In the genomic region with DNA sequence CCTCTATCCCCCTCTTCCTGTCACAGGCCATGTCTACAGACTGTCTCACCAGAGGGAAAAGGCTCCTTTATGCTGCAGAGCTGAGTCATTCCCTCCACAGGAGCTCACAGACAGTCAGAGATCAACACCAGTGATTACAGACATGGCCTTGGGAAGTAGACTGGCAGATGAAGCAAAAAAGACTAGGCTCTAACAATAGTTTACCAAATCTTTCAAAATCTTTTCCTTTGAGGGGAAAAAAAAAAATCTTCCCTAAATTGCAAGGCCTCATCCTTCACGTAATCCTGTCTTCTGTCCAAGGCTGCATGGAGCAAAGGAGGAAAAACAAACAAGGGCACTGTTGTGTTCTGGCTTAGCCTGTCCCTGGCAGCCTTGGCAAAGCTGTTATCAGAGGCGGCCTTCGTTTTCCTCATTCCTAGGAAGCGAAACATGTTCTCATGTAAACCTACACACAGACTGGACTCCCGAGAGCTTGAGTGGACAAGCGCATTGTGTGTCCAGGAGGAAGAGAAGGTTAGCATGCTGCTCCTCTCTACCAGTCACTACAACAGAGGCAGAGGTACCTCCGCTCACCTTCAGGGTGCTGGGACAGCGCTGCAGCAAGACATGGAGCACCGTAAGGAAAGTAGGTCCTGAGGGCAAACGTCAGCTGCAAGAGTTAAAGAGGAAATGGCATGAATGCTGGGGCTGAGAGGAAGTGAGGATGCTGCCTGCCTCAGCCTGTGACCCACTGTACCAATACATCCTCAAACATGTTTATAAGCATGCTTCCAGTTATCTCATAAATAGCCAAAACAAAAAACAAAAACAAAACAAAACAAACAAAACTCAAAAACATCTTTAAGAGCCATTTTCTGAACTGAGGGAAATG, we compare ENCODE assay signal across 9 mouse cellular contexts.
DNase-seq lines count a peak whose midpoint lies in the region; ATAC-seq and TF ChIP-seq lines count a peak whose summit lies in the region.
"Had no signal": no experiment of that assay in that cellular context is flagged by ENCODE, and none has a peak within 500 bp of the region (broad histone marks: within the 10 kb centered on the region; RNA-seq: fewer than 3 reads in every experiment).

No protein-coding gene starts in this region.

- TF ChIP-seq EP300 in stomach, postnatal 0 days (optimal IDR thresholded peaks at IDR 0.05): no peak

- intact Hi-C loops in left cerebral cortex, postnatal 36 days (cut with DNase I): no loop called here

- H3K4me2 ChIP-seq in forebrain, postnatal 0 days (ENCODE audit: low read depth): no peak overlapping the region
- no peak overlapping the region for H3K4me2 ChIP-seq in intestine, embryonic 15.5 days (replicated peaks)
- no peak overlapping the region for H3K4me2 ChIP-seq in stomach, postnatal 0 days (replicated peaks; ENCODE audit: low read depth)
- H3K4me2 ChIP-seq in forebrain, embryonic 11.5 days (ENCODE audit: low read depth, low read length, severe bottlenecking): no peak overlapping the region
- H3K4me2 ChIP-seq: hindbrain, embryonic 15.5 days had no signal

- WGBS in forebrain, embryonic 10.5 days: 78% methylated on average over 10 of the region's 10 CpGs
- 77% methylated on average over 10 of the region's 10 CpGs for WGBS in forebrain, postnatal 0 days
- 69% methylated on average over 10 of the region's 10 CpGs for WGBS in intestine, embryonic 15.5 days
- WGBS in stomach, postnatal 0 days: 49% methylated on average over 10 of the region's 10 CpGs
- 82% methylated on average over 10 of the region's 10 CpGs for WGBS in forebrain, embryonic 11.5 days

- H3K9me3 ChIP-seq in forebrain, embryonic 10.5 days: no peaks in the 10 kb centered on the region
- no peaks in the 10 kb centered on the region for H3K9me3 ChIP-seq in forebrain, postnatal 0 days (ENCODE audit: low read length)
- no peaks in the 10 kb centered on the region for H3K9me3 ChIP-seq in intestine, embryonic 15.5 days
- H3K9me3 ChIP-seq in stomach, postnatal 0 days (ENCODE audit: control insufficient read depth, low read length): no peaks in the 10 kb centered on the region
- no peaks in the 10 kb centered on the region for H3K9me3 ChIP-seq in forebrain, embryonic 11.5 days (ENCODE audit: control insufficient read depth, low read length)
- H3K9me3 ChIP-seq: hindbrain, embryonic 15.5 days had no signal

- ATAC-seq in forebrain, postnatal 0 days: no peak
- ATAC-seq in intestine, embryonic 15.5 days: peak; percentile 79
- ATAC-seq in stomach, postnatal 0 days (ENCODE audit: low FRiP score, low TSS enrichment): peak; percentile 72
- no peak for ATAC-seq in forebrain, embryonic 11.5 days (replicated peaks; ENCODE audit: low FRiP score)

- H3K4me1 ChIP-seq in forebrain, embryonic 10.5 days: peaks cover 52% of the 10 kb centered on the region
- H3K4me1 ChIP-seq in forebrain, postnatal 0 days (ENCODE audit: insufficient read depth): peaks cover 6% of the 10 kb centered on the region
- peaks cover 7% of the 10 kb centered on the region; the same call in 1 of the 2 replicates for H3K4me1 ChIP-seq in intestine, embryonic 15.5 days (replicated peaks)
- peaks cover 7% of the 10 kb centered on the region for H3K4me1 ChIP-seq in stomach, postnatal 0 days (replicated peaks; ENCODE audit: control insufficient read depth, insufficient read depth)
- peaks cover 2% of the 10 kb centered on the region; the same call in 1 of the 2 replicates for H3K4me1 ChIP-seq in forebrain, embryonic 11.5 days (replicated peaks; ENCODE audit: control insufficient read depth, insufficient read depth, low read length)

- peaks cover 22% of the 10 kb centered on the region for H3K27me3 ChIP-seq in forebrain, embryonic 10.5 days (ENCODE audit: poor library complexity, severe bottlenecking)
- no peaks in the 10 kb centered on the region for H3K27me3 ChIP-seq in forebrain, postnatal 0 days (ENCODE audit: insufficient read depth, low read length)
- H3K27me3 ChIP-seq in intestine, embryonic 15.5 days (replicated peaks): no peaks in the 10 kb centered on the region
- no peaks in the 10 kb centered on the region for H3K27me3 ChIP-seq in stomach, postnatal 0 days (ENCODE audit: control insufficient read depth, insufficient read depth, low read length)
- no peaks in the 10 kb centered on the region for H3K27me3 ChIP-seq in forebrain, embryonic 11.5 days (ENCODE audit: control insufficient read depth, insufficient read depth, low read length)

- no peak overlapping the region for H3K4me3 ChIP-seq in forebrain, embryonic 10.5 days
- no peak overlapping the region for H3K4me3 ChIP-seq in forebrain, postnatal 0 days (ENCODE audit: low read depth, low read length)
- no peak overlapping the region for H3K4me3 ChIP-seq in intestine, embryonic 15.5 days (replicated peaks)
- H3K4me3 ChIP-seq in stomach, postnatal 0 days (ENCODE audit: low read depth, low read length): no peak overlapping the region
- H3K4me3 ChIP-seq in forebrain, embryonic 11.5 days (ENCODE audit: low read depth, low read length): no peak overlapping the region
- H3K4me3 ChIP-seq: hindbrain, embryonic 15.5 days had no signal

- H3K9ac ChIP-seq in forebrain, postnatal 0 days: no peak overlapping the region
- no peak overlapping the region for H3K9ac ChIP-seq in intestine, embryonic 15.5 days
- no peak overlapping the region for H3K9ac ChIP-seq in stomach, postnatal 0 days (ENCODE audit: low read length)
- no peak overlapping the region for H3K9ac ChIP-seq in forebrain, embryonic 11.5 days (ENCODE audit: low read length)
- H3K9ac ChIP-seq: hindbrain, embryonic 15.5 days had no signal

- no peak for DNase-seq in forebrain, embryonic 10.5 days (ENCODE audit: extremely low spot score, low spot score)
- no peak for DNase-seq in forebrain, postnatal 0 days
- peak; percentile 53 for DNase-seq in ovary, postnatal 36 days (ENCODE audit: low spot score)
- DNase-seq in ovary, postnatal 10 days (ENCODE audit: low spot score): no peak
- peak; percentile 54 for DNase-seq in stomach, postnatal 0 days (ENCODE audit: low spot score)
- no peak for DNase-seq in left cerebral cortex, postnatal 36 days (ENCODE audit: low spot score in 2 of 2)
- no peak for DNase-seq in forebrain, embryonic 11.5 days (ENCODE audit: low spot score)

- H3K27ac ChIP-seq in forebrain, embryonic 10.5 days: peak overlapping the region; percentile 59
- H3K27ac ChIP-seq in forebrain, postnatal 0 days (ENCODE audit: low read depth, low read length): no peak overlapping the region
- peak overlapping the region; percentile 23; the same call in 1 of the 2 replicates for H3K27ac ChIP-seq in intestine, embryonic 15.5 days
- H3K27ac ChIP-seq in stomach, postnatal 0 days (replicated peaks): peak overlapping the region; percentile 30
- no peak overlapping the region for H3K27ac ChIP-seq in forebrain, embryonic 11.5 days (ENCODE audit: low read depth, low read length)
- H3K27ac ChIP-seq: hindbrain, embryonic 15.5 days had no signal

- H3K36me3 ChIP-seq in forebrain, embryonic 10.5 days (replicated peaks): peaks cover 4% of the 10 kb centered on the region; the same call in 1 of the 2 replicates
- H3K36me3 ChIP-seq in forebrain, postnatal 0 days (ENCODE audit: insufficient read depth): no peaks in the 10 kb centered on the region
- 0 out of 2 replicates have a peak, but pooled peaks cover 2% of the 10 kb centered on the region for H3K36me3 ChIP-seq in intestine, embryonic 15.5 days
- no peaks in the 10 kb centered on the region for H3K36me3 ChIP-seq in stomach, postnatal 0 days (ENCODE audit: control insufficient read depth, insufficient read depth, low read length)
- no peaks in the 10 kb centered on the region for H3K36me3 ChIP-seq in forebrain, embryonic 11.5 days (ENCODE audit: control insufficient read depth, insufficient read depth, low read length)

- TF ChIP-seq CTCF in forebrain, postnatal 0 days (IDR thresholded peaks at IDR 0.05; ENCODE audit: low read depth): no peak
- no peak for TF ChIP-seq CTCF in stomach, postnatal 0 days (IDR thresholded peaks at IDR 0.05; ENCODE audit: low read depth)

Comparison
In these comparisons a context has a peak if more than half of its experiments do, and no peak if none do; other contexts are left out.
1. DNase-seq: peak in ovary, postnatal 36 days (single experiment) and stomach, postnatal 0 days (single experiment); none in forebrain, embryonic 10.5 days (single experiment), forebrain, postnatal 0 days (single experiment), ovary, postnatal 10 days (single experiment), left cerebral cortex, postnatal 36 days (0 of 2) and forebrain, embryonic 11.5 days (single experiment).
2. H3K27ac ChIP-seq: peak in forebrain, embryonic 10.5 days (single experiment), intestine, embryonic 15.5 days (single experiment) and stomach, postnatal 0 days (single experiment); none in forebrain, postnatal 0 days (single experiment) and forebrain, embryonic 11.5 days (single experiment).
3. ATAC-seq: peak in intestine, embryonic 15.5 days (single experiment) and stomach, postnatal 0 days (single experiment); none in forebrain, postnatal 0 days (single experiment) and forebrain, embryonic 11.5 days (single experiment).